Mouse (Mus musculus) heart, postnatal 0 days (tissue): ENCODE data around the gene Aadacl3. TPM values are rescaled to one million over a fixed set of nuclear protein-coding genes. Genes with fewer than 3 reads are reported as not detected.

Experiments used
- ATAC-seq: fragments of 200-750 bp; cut with Nextera tagmentation; 2 replicates; pipeline ENCODE4 v1.8.0; 2017; ENCODE audit warnings: low read depth, moderate number of reproducible peaks, moderate library complexity; ENCODE audit not compliant: insufficient read depth
- DNase-seq: peaks from one replicate; pipeline ENCODE4 v3.0.0-alpha.2; 2016; ENCODE audit warnings: low spot score
- H3K27ac ChIP-seq: fragments of 300-500 bp; sonication (generic); 2 replicates; pipeline ENCODE4 v1.5.1; 2014; ENCODE audit warnings: low read depth, mild to moderate bottlenecking
- H3K27me3 ChIP-seq: fragments of 300-500 bp; sonication (generic); 2 replicates; pipeline ENCODE4 v1.6.1; 2014; ENCODE audit warnings: low read length, mixed read lengths; ENCODE audit not compliant: control insufficient read depth, insufficient read depth
- H3K36me3 ChIP-seq: fragments of 300-500 bp; sonication (generic); replicated peaks from 2 replicates; pipeline ENCODE4 v1.6.1; 2014; ENCODE audit warnings: low read length, mixed read lengths; ENCODE audit not compliant: control insufficient read depth, insufficient read depth
- H3K4me1 ChIP-seq: fragments of 300-500 bp; sonication (generic); 2 replicates; pipeline ENCODE4 v1.6.1; 2014; ENCODE audit warnings: antibody characterized with exemption; ENCODE audit not compliant: control insufficient read depth, insufficient read depth
- H3K4me2 ChIP-seq: fragments of 300-500 bp; sonication (generic); 2 replicates; pipeline ENCODE4 v1.6.1; 2014; ENCODE audit warnings: low read depth, mild to moderate bottlenecking, low read length, moderate library complexity
- H3K4me3 ChIP-seq: fragments of 300-500 bp; sonication (generic); 2 replicates; pipeline ENCODE4 v1.5.1; 2014; ENCODE audit warnings: low read depth, low read length
- H3K9ac ChIP-seq: fragments of 300-500 bp; sonication (generic); replicated peaks from 2 replicates; pipeline ENCODE4 v1.6.1; 2014; ENCODE audit warnings: low read depth, low read length, mixed read lengths
- H3K9me3 ChIP-seq: fragments of 300-500 bp; sonication (generic); replicated peaks from 2 replicates; pipeline ENCODE4 v1.6.1; 2016; ENCODE audit warnings: low read length; ENCODE audit not compliant: control insufficient read depth
- CTCF ChIP-seq: IDR thresholded peaks from 2 replicates; pipeline ENCODE4 v1.5.1; 2016; ENCODE audit warnings: antibody characterized with exemption, control low read depth, low read depth
- EP300 ChIP-seq: IDR thresholded peaks from 2 replicates; pipeline ENCODE4 v1.6.1; 2016; ENCODE audit warnings: antibody characterized with exemption, low read depth
- WGBS: fragments of 180-500 bp; shearing (Covaris S2); extraction: QIAGEN DNeasy Blood & Tissue Kit; methylation state at CpG from one replicate; pipeline ENCODE4 v1.1.7; 2014; 5-methylcytosine and 5-hydroxymethylcytosine counted together
- polyA plus RNA-seq: library from polyadenylated mRNA; unstranded; fragments of >200 nt; fragmentation: Nextera tagmentation; extraction: Ambion mirVana; gene quantifications from 2 replicates; pipeline ENCODE4 v1.2.1, GENCODE M21; 2015
- total RNA-seq: library from RNA; depleted of rRNA; stranded (reverse); fragments of >200 nt; gene quantifications from 2 replicates; pipeline ENCODE4 v1.2.3, GENCODE M21; 2014; ENCODE audit warnings: low replicate concordance

Gene Aadacl3
- total and polyA plus RNA-seq, 2 experiments from 2014 or later = not detected

DNA sequence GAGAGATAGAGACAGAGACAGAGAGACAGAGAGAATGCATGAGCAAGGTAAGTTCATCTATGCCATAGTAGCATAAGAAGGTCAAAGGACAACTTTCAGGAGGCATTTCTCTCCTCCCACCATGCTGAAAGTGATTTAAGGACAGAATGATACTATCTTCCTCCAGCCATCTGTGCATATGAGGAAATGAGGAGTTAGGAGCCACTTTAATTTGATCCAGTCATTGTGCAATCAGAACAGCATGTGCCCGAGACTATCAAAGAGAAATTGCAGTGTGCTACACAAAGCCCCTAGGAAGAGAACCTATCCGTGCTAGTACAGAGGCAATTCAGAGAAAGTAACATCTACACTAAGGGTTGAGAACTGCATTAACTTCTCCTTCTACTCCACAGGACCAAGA is 15.0 kb downstream of the Aadacl3 start:
- Histone ChIP-seq H3K27ac (no peak overlapping the region), H3K9me3 (no peaks in the 10 kb centered on the region), H3K36me3 (no peaks in the 10 kb centered on the region), H3K4me1 (no peaks in the 10 kb centered on the region), H3K4me2 (no peak overlapping the region), H3K4me3 (no peak overlapping the region), H3K9ac (no peak overlapping the region), H3K27me3 (no peaks in the 10 kb centered on the region)
- ATAC-seq (no peak), DNase-seq (no peak)
- WGBS = 65% methylated on average over 2 of the region's 2 CpGs
- TF ChIP-seq EP300 = no peak
- TF ChIP-seq CTCF = no peak

DNA sequence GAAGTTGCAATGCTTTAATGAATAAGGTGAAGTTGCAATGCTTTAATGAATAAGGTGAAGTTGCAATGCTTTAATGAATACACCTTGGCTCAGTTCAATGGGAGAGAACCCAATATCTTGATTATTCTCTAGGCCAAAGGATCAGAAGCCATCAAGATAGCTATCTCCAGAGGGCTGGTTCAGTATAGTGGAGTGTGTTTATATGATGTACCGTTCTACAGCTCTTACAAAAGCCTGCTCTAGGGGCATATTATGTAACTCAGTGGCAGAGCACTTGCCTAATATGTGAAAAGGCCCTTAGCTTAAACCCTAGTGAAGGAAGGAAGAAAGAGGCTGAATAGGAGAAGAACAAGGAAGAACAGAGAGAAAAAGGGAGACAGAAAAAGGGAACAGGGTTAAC is 22.0 kb downstream of the Aadacl3 start:
- no peaks in the 10 kb centered on the region for H3K9me3 ChIP-seq
- TF ChIP-seq EP300 (no peak), CTCF (no peak)
- no peaks in the 10 kb centered on the region for H3K27me3 ChIP-seq
- H3K4me1 ChIP-seq = no peaks in the 10 kb centered on the region
- H3K4me2 ChIP-seq = no peak overlapping the region
- H3K36me3 ChIP-seq = no peaks in the 10 kb centered on the region
- no peak overlapping the region for H3K9ac ChIP-seq
- no peak overlapping the region for H3K4me3 ChIP-seq
- 67% methylated on average over 1 of the region's 1 CpGs for WGBS
- DNase-seq = no peak
- H3K27ac ChIP-seq = no peak overlapping the region
- ATAC-seq = no peak

DNA sequence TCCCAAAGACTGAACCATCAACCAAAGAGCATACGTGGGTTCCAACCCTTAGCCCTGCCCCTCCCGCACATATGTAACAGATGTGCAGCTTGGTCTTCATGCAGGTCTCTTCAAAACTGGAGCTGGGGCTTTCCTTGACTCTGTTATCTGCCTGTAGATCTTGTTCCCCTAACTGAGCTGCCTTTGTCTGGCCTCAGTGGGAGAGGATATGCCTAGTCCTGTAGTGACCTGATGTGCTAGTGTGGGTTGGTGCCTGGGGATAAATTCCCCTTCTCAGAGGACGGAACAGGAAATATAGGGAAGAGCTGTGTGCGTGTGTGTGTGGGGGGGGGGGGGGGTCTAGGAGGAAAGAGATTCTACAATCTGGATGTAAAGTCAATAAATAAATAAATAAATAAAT is 22.5 kb downstream of the Aadacl3 start:
- Histone ChIP-seq H3K27me3 (no peaks in the 10 kb centered on the region), H3K4me2 (no peak overlapping the region), H3K36me3 (no peaks in the 10 kb centered on the region), H3K4me1 (no peaks in the 10 kb centered on the region), H3K9me3 (no peaks in the 10 kb centered on the region), H3K4me3 (no peak overlapping the region), H3K9ac (no peak overlapping the region), H3K27ac (no peak overlapping the region)
- 76% methylated on average over 4 of the region's 4 CpGs for WGBS
- ATAC-seq (no peak), DNase-seq (no peak)
- TF ChIP-seq EP300 (no peak), CTCF (no peak)

DNA sequence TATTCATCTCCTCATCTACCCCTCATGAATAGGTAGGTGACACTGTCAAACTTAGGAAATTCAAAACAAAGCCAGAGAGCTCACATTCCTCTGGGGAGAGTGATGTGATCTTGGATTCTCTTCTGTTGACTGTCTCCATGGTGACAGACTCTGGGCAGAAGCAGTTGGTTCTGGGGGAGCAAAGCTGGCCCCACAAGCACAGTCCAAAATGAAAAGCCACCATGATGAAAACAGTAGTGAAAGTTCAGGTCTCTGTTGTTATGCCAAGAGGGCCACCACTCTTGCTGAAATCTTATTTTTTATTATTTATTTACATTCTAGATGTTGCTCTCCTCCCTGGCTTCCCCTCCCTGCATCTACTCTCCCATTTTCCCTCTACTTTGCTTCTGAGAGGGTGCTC is 24.9 kb downstream of the Aadacl3 start, which contains the start of gene 1700012P22Rik:
TSS of gene 1700012P22Rik (minus strand) at position 101 of the 400 bp plus-strand sequence.
- H3K4me2 ChIP-seq = no peak within 1 kb of the TSS
- H3K9ac ChIP-seq = no peak within 1 kb of the TSS
- H3K4me3 ChIP-seq = no peak within 1 kb of the TSS
- H3K9me3 ChIP-seq = no peaks in the 10 kb centered on the region
- DNase-seq = no peak
- H3K36me3 ChIP-seq = no peaks in the 10 kb centered on the region
- no peak within 1 kb of the TSS for H3K27ac ChIP-seq
- TF ChIP-seq CTCF (no peak), EP300 (no peak)
- ATAC-seq = no peak
- no peaks in the 10 kb centered on the region for H3K27me3 ChIP-seq
- H3K4me1 ChIP-seq = no peaks in the 10 kb centered on the region

DNA sequence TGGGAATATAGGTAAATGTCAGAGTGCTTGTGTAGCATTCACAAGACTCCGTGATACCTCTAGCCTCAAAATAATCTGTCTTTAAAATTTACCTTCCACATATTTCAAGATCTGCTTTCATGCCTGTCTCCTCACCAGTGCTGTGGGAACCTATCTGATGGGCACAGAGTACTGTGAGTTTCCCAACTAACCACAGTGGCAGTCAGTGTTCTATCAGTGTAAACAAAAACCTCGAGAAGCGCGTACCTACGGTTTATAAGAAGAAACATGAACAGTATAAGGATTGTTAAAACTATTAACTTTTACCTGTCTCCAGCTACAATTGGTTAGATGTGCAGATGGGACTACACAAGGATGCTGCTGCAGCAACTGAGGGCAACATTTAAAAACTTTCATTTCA is 30.3 kb downstream of the Aadacl3 start:
- 78% methylated on average over 5 of the region's 5 CpGs for WGBS

DNA sequence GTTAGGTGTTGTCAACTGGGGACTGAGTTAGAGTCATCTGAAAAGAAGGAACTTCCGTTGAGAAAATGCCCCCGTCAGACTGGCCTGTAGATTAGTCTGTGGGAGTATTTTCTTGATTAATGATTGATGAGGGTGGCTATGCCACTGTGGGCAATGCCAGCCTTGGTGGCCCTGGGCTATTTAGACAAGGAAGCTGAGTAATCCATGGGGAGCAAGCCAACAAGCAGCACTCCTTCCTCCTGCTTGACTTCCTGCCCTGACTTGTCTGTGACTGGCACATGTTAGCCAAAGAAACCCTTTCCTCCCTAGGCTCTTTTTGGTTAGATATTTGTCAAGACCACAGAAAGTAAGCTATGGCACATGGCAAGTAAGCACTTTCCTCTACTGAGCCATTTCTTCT is 32.8 kb downstream of the Aadacl3 start:
- Histone ChIP-seq H3K4me3 (no peak overlapping the region), H3K36me3 (no peaks in the 10 kb centered on the region), H3K4me2 (no peak overlapping the region), H3K9ac (no peak overlapping the region), H3K9me3 (no peaks in the 10 kb centered on the region), H3K27ac (no peak overlapping the region), H3K27me3 (no peaks in the 10 kb centered on the region), H3K4me1 (no peaks in the 10 kb centered on the region)
- ATAC-seq = no peak
- WGBS = 66% methylated on average over 2 of the region's 2 CpGs
- TF ChIP-seq CTCF (no peak), EP300 (no peak)
- no peak for DNase-seq

More for the DNA sequence above, 30.3 kb downstream of the Aadacl3 start:
- Histone ChIP-seq H3K36me3 (no peaks in the 10 kb centered on the region), H3K4me1 (no peaks in the 10 kb centered on the region), H3K4me3 (no peak overlapping the region), H3K27ac (no peak overlapping the region), H3K27me3 (no peaks in the 10 kb centered on the region), H3K9me3 (no peaks in the 10 kb centered on the region), H3K4me2 (no peak overlapping the region), H3K9ac (no peak overlapping the region)
- DNase-seq (no peak), ATAC-seq (no peak)
- TF ChIP-seq CTCF = no peak
- no peak for TF ChIP-seq EP300
